Mouse (Mus musculus) olfactory bulb, adult 2 months (tissue): ENCODE results near the gene Tab2.

Experiments used
- CTCF ChIP-seq: fragments of 200-500 bp; IDR thresholded peaks from 2 replicates; pipeline ENCODE4 v1.5.1; 2012; ENCODE audit warnings: low read depth, mild to moderate bottlenecking, low read length, moderate library complexity; ENCODE audit not compliant: insufficient read depth
- POLR2A ChIP-seq: fragments of 200-500 bp; IDR thresholded peaks from 2 replicates; pipeline ENCODE4 v1.6.1; 2012; ENCODE audit warnings: mild to moderate bottlenecking, low read depth, low read length, moderate library complexity; ENCODE audit not compliant: insufficient read depth

DNA sequence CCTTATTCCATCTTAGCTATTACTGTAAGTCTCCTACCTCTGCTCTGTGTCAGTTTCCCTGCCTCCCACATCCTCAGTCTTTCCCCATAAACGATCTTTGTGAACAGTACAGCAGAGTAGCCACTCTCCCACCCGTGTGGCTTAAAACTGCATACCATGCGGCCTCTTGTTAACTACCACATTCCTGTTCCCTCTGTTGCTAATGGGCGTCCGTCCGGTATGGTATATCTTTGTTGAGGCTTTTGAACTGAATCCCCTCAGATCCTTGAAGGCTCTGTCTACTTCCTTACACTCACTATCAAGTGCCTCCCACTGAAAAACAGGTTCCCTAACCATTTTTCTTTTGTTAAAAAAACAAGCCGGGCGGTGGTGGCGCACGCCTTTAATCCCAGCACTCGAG is 30.5 kb downstream of the Tab2 start:
- TF ChIP-seq CTCF (no peak), POLR2A (no peak)
